Mouse (Mus musculus): ENCODE measurements around the gene Glis2. TPM values are rescaled to one million over a fixed set of nuclear protein-coding genes. Genes with fewer than 3 reads are reported as not detected.

Glis2 gene
- total RNA-seq, 2 experiments from 2014 or later, result 20.8 to 23.0 TPM

- DNase-seq, result no peak
- intact Hi-C loops (cut with DNase I), result loop anchor here (10.0 kb wide), 1 partner anchor 297 kb away; no protein-coding TSS in a partner anchor
These were observed 7.7 kb downstream of the Glis2 start for GRCm38 (mm10) chr16:4602189-4602588.

GRCm38 (mm10) chr16:4602766-4603452 lies 8.4 kb downstream of the Glis2 start:
- intact Hi-C loops (cut with DNase I), result loop anchor here (10.0 kb wide), 1 partner anchor 298 kb away; no protein-coding TSS in a partner anchor
- DNase-seq, result no peak

GRCm38 (mm10) chr16:4603453-4603837 lies 8.9 kb downstream of the Glis2 start:
- DNase-seq, result no peak
- intact Hi-C loops (cut with DNase I), result loop anchor here (10.0 kb wide), 1 partner anchor 299 kb away; no protein-coding TSS in a partner anchor

GRCm38 (mm10) chr16:4604293-4604837 lies 9.9 kb downstream of the Glis2 start:
- intact Hi-C loops (cut with DNase I), result loop anchor here (10.0 kb wide), 1 partner anchor 300 kb away; no protein-coding TSS in a partner anchor
- DNase-seq, result no peak

- intact Hi-C loops (cut with DNase I), result loop anchor here (5.0 to 10.0 kb wide), 2 partner anchors 118 to 301 kb away; no protein-coding TSS in a partner anchor
These were observed 11.1 kb downstream of the Glis2 start for GRCm38 (mm10) chr16:4605514-4606131.

GRCm38 (mm10) chr16:4606431-4607084 lies 12.0 kb downstream of the Glis2 start:
- intact Hi-C loops (cut with DNase I), result loop anchor here (1.0 to 10.0 kb wide), 4 partner anchors 38 to 302 kb away; no protein-coding TSS in a partner anchor
- DNase-seq, result peak; percentile 51 to 73

More at GRCm38 (mm10) chr16:4605514-4606131, 11.1 kb downstream of the Glis2 start:
- no peak for DNase-seq

- DNase-seq, result peak; percentile 87 to 90
- intact Hi-C loops (cut with DNase I), result loop anchor here (1.0 to 10.0 kb wide), 4 partner anchors 40 to 303 kb away; no protein-coding TSS in a partner anchor
These were observed 13.5 kb downstream of the Glis2 start for GRCm38 (mm10) chr16:4607818-4608531.

GRCm38 (mm10) chr16:4608532-4609059 lies 14.1 kb downstream of the Glis2 start:
- intact Hi-C loops (cut with DNase I), result loop anchor here (5.0 to 10.0 kb wide), 2 partner anchors 121 to 304 kb away; no protein-coding TSS in a partner anchor
- DNase-seq, result no peak

- no peak for DNase-seq
- intact Hi-C loops (cut with DNase I), result no loop called here
These were observed 16.7 kb downstream of the Glis2 start for GRCm38 (mm10) chr16:4611193-4611592.

GRCm38 (mm10) chr16:4611676-4612075 lies 17.2 kb downstream of the Glis2 start:
- intact Hi-C loops (cut with DNase I), result no loop called here
- no peak for DNase-seq

GRCm38 (mm10) chr16:4613736-4614135 lies 19.2 kb downstream of the Glis2 start:
- intact Hi-C loops (cut with DNase I), result no loop called here

GRCm38 (mm10) chr16:4614639-4615038 lies 20.1 kb downstream of the Glis2 start:
- no peak for DNase-seq
- intact Hi-C loops (cut with DNase I), result no loop called here

More at GRCm38 (mm10) chr16:4613736-4614135, 19.2 kb downstream of the Glis2 start:
- DNase-seq, result no peak

- no peak for DNase-seq
- intact Hi-C loops (cut with DNase I), result no loop called here
These were observed 20.8 kb downstream of the Glis2 start for GRCm38 (mm10) chr16:4615297-4615696.

- intact Hi-C loops (cut with DNase I), result no loop called here
- no peak for DNase-seq
These were observed 22.3 kb downstream of the Glis2 start for GRCm38 (mm10) chr16:4616829-4617228.

GRCm38 (mm10) chr16:4624074-4624473 lies 29.6 kb downstream of the Glis2 start:
- DNase-seq, result no peak
- intact Hi-C loops (cut with DNase I), result no loop called here

- peak; percentile 94 to 96 for DNase-seq
- intact Hi-C loops (cut with DNase I), result no loop called here
These were observed 30.1 kb downstream of the Glis2 start, which contains the start of gene Pam16 for GRCm38 (mm10) chr16:4624481-4625110. TSS of gene Pam16 (minus strand) at chr16:4624988.

- intact Hi-C loops (cut with DNase I), result no loop called here
- DNase-seq, result no peak
These were observed 32.6 kb downstream of the Glis2 start for GRCm38 (mm10) chr16:4627105-4627504.

- no peak for DNase-seq
- intact Hi-C loops (cut with DNase I), result no loop called here
These were observed 34.4 kb downstream of the Glis2 start for GRCm38 (mm10) chr16:4628898-4629419.

GRCm38 (mm10) chr16:4629950-4630349 lies 35.4 kb downstream of the Glis2 start:
- intact Hi-C loops (cut with DNase I), result loop anchor here (1.0 to 10.0 kb wide), 5 partner anchors 25 to 515 kb away; partner anchors contain the start of genes Cdip1 and Sec14l5
- DNase-seq, result peak; percentile 85 to 93

All from heart, postnatal 14 days (tissue).